Mouse (Mus musculus): ENCODE data around the gene Alg14. TPM values are rescaled to one million over a fixed set of nuclear protein-coding genes. Genes with fewer than 3 reads are reported as not detected.

Alg14 gene
- total RNA-seq, 2 experiments from 2014 or later, result 9.9 to 15.9 TPM

DNA sequence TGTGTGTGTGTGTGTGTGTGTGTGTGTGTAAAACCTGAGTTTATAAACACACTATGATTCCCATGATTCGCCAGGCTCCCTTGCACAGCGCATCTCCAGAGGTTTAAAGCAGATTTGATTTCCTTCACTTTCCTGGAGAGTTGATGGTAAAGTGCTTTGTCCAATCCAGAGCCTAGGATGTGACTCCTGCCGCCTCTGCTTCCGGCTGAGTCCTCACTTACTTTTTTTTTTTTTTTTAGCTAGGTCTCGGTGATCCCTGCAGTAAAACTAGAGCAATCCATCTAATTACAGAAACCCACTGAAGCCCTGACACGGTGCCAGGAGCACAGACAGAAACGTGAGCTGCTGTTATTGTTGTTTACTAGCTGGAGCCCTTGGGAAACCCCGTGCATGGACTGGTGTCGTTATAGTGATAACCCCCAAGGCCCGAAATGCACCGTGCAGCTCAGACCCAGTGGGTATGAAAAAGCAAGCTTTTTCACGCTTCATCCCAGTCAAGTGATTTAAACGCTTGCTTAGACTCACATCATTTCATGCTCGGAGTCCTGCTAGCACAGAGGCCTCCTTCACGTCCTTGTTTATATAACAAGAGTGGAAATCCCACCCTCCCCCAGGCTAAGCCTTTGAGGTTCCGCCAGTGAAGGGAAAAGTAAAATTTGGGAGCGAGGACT lies 98.4 kb downstream of the Alg14 start:
- intact Hi-C loops (cut with DNase I), result no loop called here
- DNase-seq (ENCODE audit: low spot score), result no peak

DNA sequence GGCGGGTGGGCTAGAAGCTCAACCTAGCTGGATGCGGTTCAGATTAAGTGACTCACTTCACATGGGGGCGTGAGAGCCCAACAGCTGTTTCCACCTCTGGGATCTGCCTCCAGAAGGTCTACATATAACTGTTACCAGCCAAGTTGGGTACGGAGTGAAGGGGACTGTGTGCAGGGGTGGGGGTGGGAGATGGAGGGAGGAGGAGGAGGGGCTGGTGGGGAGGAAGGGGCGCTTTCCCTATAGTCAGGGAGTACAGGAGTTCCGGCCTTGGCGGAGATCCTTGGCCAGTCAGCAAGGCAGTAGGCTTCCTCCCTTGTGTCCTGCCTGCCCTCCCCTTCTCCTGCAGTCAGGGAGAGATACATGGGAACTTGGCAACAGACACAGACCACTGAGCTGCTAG lies 99.2 kb downstream of the Alg14 start:
- DNase-seq (ENCODE audit: low spot score), result no peak
- intact Hi-C loops (cut with DNase I), result no loop called here

DNA sequence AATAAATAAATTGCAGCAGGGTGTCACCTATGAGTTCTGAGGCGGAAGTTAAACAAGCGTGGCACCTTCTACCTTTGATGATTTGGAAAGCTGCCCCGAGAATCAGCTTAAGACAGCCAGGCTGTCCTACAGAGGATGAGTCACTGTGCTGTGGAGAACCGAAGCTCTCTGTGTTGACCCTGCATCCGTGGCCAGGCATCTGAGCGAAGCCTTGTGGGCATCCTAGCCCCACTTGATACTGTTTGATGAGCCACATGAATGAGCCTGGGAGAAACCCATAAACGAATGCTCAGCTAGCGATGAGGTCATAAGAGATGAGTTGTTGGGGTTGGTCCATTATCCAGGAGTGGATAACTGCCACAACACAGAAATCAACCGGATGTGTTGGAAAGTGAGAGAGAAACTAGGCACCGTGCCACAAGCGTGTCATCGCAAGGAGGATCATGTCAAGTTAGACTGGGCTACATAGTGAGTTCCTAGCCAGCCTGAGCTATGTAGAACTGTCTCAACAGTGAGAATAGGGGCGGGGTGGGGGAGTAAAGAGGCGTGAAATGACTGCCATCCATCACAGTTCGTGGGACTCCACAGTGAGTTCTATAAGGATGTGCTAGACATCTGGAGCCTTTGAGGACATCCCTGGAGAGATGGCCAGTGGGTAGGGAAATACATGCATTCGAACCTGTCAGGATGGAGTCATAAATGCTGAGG lies 104.2 kb downstream of the Alg14 start:
- DNase-seq (ENCODE audit: low spot score), result peak; percentile 7

DNA sequence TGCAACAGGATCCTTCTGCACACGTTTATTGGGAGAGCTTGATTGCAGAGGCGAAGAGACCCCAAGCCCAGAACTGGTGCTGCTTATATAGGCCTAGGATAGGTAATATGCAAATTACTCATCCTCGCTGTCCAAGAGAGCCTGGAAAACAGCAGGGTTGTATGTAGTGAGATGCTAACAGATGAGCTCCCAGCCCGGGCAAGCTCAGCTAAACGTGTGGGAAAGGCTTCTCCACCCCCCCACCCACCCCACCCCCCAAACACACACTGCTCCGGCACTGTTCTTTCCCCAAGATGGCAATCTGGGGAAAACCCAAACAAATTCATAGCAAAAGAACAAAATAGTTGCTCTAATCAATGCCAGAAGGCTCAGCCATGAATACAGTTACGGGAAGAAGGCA lies 105.0 kb downstream of the Alg14 start:
- DNase-seq (ENCODE audit: low spot score), result no peak
- intact Hi-C loops (cut with DNase I), result no loop called here

More for the DNA sequence above, 104.2 kb downstream of the Alg14 start:
- intact Hi-C loops (cut with DNase I), result no loop called here

DNA sequence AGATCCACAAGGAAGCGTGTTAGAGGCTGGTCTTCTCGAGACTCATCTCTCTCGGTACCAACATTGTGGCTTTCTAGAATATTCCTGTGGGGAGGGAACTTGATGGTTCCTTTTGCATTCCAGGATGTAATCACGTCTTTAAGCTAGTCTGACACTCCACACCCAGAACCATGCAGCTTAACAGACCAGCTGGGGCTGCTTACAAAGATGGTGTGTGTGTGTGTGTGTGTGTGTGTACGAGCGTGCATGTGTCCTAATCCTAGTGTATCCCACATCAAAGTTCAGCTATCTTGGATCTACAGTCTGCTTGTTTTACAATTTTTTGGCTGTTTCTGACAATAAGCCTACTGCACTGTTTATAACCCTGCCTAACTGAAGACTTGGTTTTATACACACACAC lies 105.4 kb downstream of the Alg14 start:
- DNase-seq (ENCODE audit: low spot score), result no peak
- intact Hi-C loops (cut with DNase I), result no loop called here

DNA sequence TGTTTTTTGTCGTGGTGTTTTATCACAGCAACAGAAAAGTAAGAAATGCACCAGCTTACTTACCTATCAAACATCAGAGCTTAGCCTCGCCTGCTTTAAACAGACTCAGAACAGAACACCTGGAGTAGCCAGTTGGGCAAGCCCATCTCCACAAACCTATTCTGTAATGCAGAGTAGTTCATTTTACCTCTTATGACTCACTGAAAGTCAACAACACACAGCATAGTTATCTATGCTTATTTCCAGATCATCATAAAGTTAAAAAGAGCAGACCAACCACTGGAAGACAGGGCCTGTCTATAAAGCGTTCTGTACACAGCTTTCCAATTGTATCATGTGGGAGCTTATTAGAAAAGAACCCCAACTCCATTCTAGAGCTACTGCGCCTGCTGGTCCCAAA lies 109.8 kb downstream of the Alg14 start:
- no peak for DNase-seq (ENCODE audit: low spot score)
- intact Hi-C loops (cut with DNase I), result no loop called here

DNA sequence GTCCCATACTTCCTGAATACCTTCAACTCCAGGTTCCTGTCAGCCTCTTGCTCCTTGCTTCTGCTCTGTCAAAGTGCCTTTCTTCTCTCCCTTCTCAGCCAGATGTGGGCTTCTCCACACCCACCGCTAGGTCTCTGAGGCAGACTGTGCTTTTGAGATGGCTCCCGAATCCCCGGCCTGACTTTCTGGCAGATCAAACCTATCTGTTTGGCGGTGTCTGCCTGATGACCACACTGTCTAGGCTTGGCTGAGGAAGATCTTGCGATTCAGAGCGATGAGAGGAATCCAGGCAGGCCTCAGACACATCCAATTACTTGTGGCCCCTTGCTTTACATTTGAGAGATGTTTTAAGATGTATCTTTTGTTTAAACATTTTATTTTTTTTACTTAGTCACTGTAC lies 110.5 kb downstream of the Alg14 start:
- intact Hi-C loops (cut with DNase I), result no loop called here
- no peak for DNase-seq (ENCODE audit: low spot score)

DNA sequence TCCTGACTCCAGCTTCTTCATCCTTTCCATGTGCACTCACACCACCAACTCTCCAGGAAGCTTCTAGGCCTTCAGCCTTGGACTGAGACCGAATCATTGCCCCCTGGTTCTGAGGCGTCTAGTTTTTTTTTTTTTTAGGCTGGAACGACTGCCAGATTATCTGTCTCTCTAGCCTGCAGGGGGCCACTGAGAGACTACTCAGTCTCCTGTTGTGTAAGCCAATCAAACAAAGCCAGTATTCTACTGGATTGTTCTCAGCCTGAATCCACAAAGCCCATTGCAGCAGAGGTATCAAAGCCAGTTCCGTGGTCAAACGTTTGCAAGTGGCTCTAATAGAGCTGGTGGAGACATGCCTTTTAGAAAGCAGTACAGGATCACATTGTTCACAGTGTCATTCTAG lies 111.9 kb downstream of the Alg14 start:
- DNase-seq (ENCODE audit: low spot score), result no peak
- intact Hi-C loops (cut with DNase I), result no loop called here

DNA sequence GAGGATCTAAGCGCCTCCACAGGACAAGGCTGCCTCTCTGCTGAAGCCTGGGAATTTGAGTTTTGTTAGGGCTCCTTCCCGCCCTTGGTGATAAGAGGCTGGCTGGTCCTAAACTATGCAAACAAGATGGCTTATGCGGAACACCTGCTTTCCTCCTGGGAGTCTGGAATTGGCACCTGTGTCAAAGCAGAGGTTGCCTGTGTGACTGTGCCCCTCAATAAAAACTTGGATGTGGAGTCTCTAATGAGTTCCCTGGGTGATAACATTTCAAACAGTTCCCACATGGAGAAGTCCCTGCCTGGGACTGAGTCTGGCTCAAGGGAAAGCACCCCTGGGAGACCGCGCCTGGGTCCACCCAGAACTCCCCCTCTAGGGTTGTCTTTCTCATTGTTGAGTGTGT lies 113.5 kb downstream of the Alg14 start:
- intact Hi-C loops (cut with DNase I), result no loop called here

DNA sequence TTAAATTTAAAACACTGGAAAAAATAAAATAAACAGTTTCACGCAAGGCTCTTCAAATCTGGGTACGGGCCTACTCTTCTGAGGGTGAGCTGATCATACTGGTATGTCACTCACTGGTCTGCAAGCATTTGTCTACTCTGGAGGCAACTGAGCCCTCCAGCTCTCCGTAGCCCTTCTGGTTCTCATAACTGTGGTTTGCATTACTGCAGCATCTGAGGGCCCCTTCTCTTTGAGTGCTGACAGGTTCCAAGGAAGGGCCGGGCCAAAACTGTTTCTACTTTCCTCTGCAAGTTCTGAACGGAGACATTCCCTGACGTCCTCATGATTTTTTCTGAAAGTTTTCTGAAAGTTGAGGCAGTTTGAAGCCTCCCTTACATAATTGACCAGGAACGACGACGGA lies 115.8 kb downstream of the Alg14 start:
- intact Hi-C loops (cut with DNase I), result no loop called here
- no peak for DNase-seq (ENCODE audit: low spot score)

More for the DNA sequence above, 113.5 kb downstream of the Alg14 start:
- DNase-seq (ENCODE audit: low spot score), result no peak

DNA sequence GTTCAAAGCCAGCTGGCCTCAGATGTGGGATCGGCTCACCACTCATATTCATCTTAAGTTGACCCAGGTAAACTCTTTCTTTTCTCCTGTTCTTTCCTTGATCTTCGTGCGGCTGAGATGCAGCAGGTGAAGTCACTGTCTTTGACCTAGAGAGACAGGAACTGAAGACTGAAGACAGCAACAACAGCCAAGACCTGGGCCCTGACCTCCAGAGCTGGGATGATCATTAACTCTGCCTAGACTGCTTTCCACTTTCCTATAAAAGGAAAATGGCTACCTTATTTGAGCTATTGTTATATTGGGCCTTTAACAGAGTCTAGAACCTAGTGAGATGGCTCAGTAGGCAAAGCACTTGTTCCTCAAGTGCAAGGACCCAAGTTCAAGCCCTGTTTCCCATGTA lies 116.8 kb downstream of the Alg14 start:
- intact Hi-C loops (cut with DNase I), result no loop called here
- no peak for DNase-seq (ENCODE audit: low spot score)

DNA sequence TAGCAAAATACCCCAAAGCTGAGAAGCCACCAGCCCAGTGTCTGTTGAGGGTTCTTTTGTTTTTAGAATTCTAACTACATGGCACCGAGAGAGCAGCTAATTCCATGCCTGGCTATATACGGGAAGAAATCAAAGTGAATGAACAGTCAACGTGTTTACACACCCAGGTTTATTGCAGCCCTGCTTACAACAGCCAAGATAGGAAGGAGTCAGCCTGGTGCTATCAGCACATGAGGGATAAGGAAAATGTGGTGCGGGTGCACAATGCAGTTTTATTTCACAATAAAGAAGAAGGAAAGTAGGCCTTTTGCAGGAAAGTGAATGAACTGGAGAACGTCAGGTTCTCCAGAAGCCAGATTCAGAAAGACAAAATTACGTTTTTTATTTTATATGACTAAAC lies 119.9 kb downstream of the Alg14 start:
- DNase-seq (ENCODE audit: low spot score), result no peak
- intact Hi-C loops (cut with DNase I), result no loop called here

Other genes with a start within 250 kb of the Alg14 start
- 1 to 10 TPM; 1.2 to 1.6 TPM for gene Rwdd3, start 120.1 kb upstream of the Alg14 start, total RNA-seq (2021)
- 1 to 10 TPM in 1 of 2 experiments, under 1 TPM in 1; 0.57 to 1.4 TPM for gene Tmem56, start 8.7 kb upstream of the Alg14 start, total RNA-seq (2021)
- gene Cnn3, start 134.7 kb downstream of the Alg14 start, total RNA-seq (2021), result 10 to 100 TPM; 41.8 to 48.6 TPM
- gene Slc44a3, start 240.6 kb downstream of the Alg14 start, total RNA-seq (2021), result not detected